Mouse (Mus musculus): ENCODE results near the gene Fbxo2.

GRCm38 (mm10) chr4:148203557-148203956 is 43.1 kb downstream of the Fbxo2 start:
- TF ChIP-seq POLR2A (IDR thresholded peaks at IDR 0.05; ENCODE audit: low read depth, low read length) (no peak), CTCF (conservative IDR thresholded peaks at IDR 0.05; ENCODE audit: insufficient read depth, insufficient read length, low read depth, low read length) (no peak)
